Comparison of ENCODE assay signal across 25 mouse cellular contexts in genomic region chr1:184897350-184897749, GRCm38 (mm10). TPM values are rescaled to one million over a fixed set of nuclear protein-coding genes. Genes with fewer than 3 reads are reported as not detected.
DNase-seq lines count a peak whose midpoint lies in the region; ATAC-seq and TF ChIP-seq lines count a peak whose summit lies in the region.
"Had no signal": no experiment of that assay in that cellular context is flagged by ENCODE, and none has a peak within 500 bp of the region (broad histone marks: within the 10 kb centered on the region; RNA-seq: fewer than 3 reads in every experiment).

No protein-coding gene starts in this region.

- no peaks in the 10 kb centered on the region; the same call in 1 of the 2 replicates for H3K36me3 ChIP-seq in forebrain, embryonic 11.5 days (ENCODE audit: control insufficient read depth, insufficient read depth, low read length)
- H3K36me3 ChIP-seq in forebrain, embryonic 12.5 days (replicated peaks) = peaks cover 32% of the 10 kb centered on the region
- peaks cover 4% of the 10 kb centered on the region; the same call in 1 of the 2 replicates for H3K36me3 ChIP-seq in kidney, embryonic 16.5 days (ENCODE audit: insufficient read depth, low read length)
- H3K36me3 ChIP-seq in ES-E14 (ENCODE audit: control insufficient read depth, insufficient read depth, low read length, poor library complexity, severe bottlenecking) = no peaks in the 10 kb centered on the region
- peaks cover 22% of the 10 kb centered on the region for H3K36me3 ChIP-seq in embryonic facial prominence, embryonic 14.5 days (ENCODE audit: control insufficient read depth, insufficient read depth, low read length)

- no peak for ATAC-seq in forebrain, embryonic 11.5 days (replicated peaks; ENCODE audit: low FRiP score)
- ATAC-seq in forebrain, embryonic 12.5 days (ENCODE audit: low FRiP score) = no peak
- ATAC-seq in kidney, embryonic 16.5 days (ENCODE audit: low FRiP score, low TSS enrichment) = no peak
- ATAC-seq in embryonic facial prominence, embryonic 14.5 days (ENCODE audit: low read depth) = no peak
- ATAC-seq: forebrain, embryonic 16.5 days; intestine, embryonic 15.5 days had no signal

- H3K4me2 ChIP-seq in forebrain, embryonic 11.5 days (ENCODE audit: low read depth, low read length, severe bottlenecking) = no peak overlapping the region
- H3K4me2 ChIP-seq in forebrain, embryonic 12.5 days = no peak overlapping the region
- 0 out of 2 replicates have a peak overlapping the region, but pooled peaks have one; percentile 3 for H3K4me2 ChIP-seq in kidney, embryonic 16.5 days (replicated peaks; ENCODE audit: low read depth, low read length)
- H3K4me2 ChIP-seq in embryonic facial prominence, embryonic 14.5 days (ENCODE audit: low read depth, low read length) = no peak overlapping the region
- H3K4me2 ChIP-seq: embryonic facial prominence, embryonic 15.5 days; hindbrain, embryonic 14.5 days; intestine, embryonic 15.5 days had no signal

- H3K9me3 ChIP-seq in forebrain, embryonic 11.5 days (ENCODE audit: control insufficient read depth, low read length) = no peaks in the 10 kb centered on the region
- H3K9me3 ChIP-seq in forebrain, embryonic 12.5 days = no peaks in the 10 kb centered on the region
- no peaks in the 10 kb centered on the region for H3K9me3 ChIP-seq in kidney, embryonic 16.5 days (ENCODE audit: low read length)
- no peaks in the 10 kb centered on the region for H3K9me3 ChIP-seq in ES-E14 (ENCODE audit: control insufficient read depth, insufficient read depth, low read depth, low read length)
- no peaks in the 10 kb centered on the region for H3K9me3 ChIP-seq in embryonic facial prominence, embryonic 14.5 days (ENCODE audit: control insufficient read depth, low read length)
- H3K9me3 ChIP-seq: embryonic facial prominence, embryonic 15.5 days; forebrain, embryonic 10.5 days; heart, embryonic 10.5 days; intestine, embryonic 15.5 days had no signal

- H3K27me3 ChIP-seq in forebrain, embryonic 11.5 days (ENCODE audit: control insufficient read depth, insufficient read depth, low read length) = no peaks in the 10 kb centered on the region
- H3K27me3 ChIP-seq in forebrain, embryonic 12.5 days = no peaks in the 10 kb centered on the region
- no peaks in the 10 kb centered on the region for H3K27me3 ChIP-seq in kidney, embryonic 16.5 days (ENCODE audit: insufficient read depth, low read length)
- no peaks in the 10 kb centered on the region for H3K27me3 ChIP-seq in embryonic facial prominence, embryonic 14.5 days (replicated peaks; ENCODE audit: control insufficient read depth, insufficient read depth, low read length)
- H3K27me3 ChIP-seq: CH12.LX; embryonic facial prominence, embryonic 15.5 days; intestine, embryonic 15.5 days had no signal

- no peaks in the 10 kb centered on the region for H3K4me1 ChIP-seq in forebrain, embryonic 11.5 days (replicated peaks; ENCODE audit: control insufficient read depth, insufficient read depth, low read length)
- no peaks in the 10 kb centered on the region for H3K4me1 ChIP-seq in forebrain, embryonic 12.5 days
- H3K4me1 ChIP-seq in kidney, embryonic 16.5 days (ENCODE audit: insufficient read depth, low read length) = no peaks in the 10 kb centered on the region
- H3K4me1 ChIP-seq in ES-E14 (ENCODE audit: control insufficient read depth in 2 of 2, insufficient read depth in 2 of 2, low read length in 2 of 2, poor library complexity in 1 of 2) = no peaks in the 10 kb centered on the region; a peak in 1 of 4 replicates
- no peaks in the 10 kb centered on the region for H3K4me1 ChIP-seq in embryonic facial prominence, embryonic 14.5 days (ENCODE audit: control insufficient read depth, insufficient read depth, low read length)
- H3K4me1 ChIP-seq: intestine, embryonic 15.5 days had no signal

- peak; percentile 37 for DNase-seq in forebrain, embryonic 11.5 days (ENCODE audit: low spot score)
- DNase-seq in kidney, adult 18-20 months = no peak
- no peak for DNase-seq in ES-E14 (ENCODE audit: low read depth, low spot score)
- DNase-seq in embryonic facial prominence, embryonic 14.5 days (ENCODE audit: low spot score) = peak; percentile 20
- DNase-seq in layer of hippocampus, adult 9-10 months (ENCODE audit: low spot score) = no peak
- no peak for DNase-seq in heart, postnatal 4 days
- DNase-seq: adrenal gland, postnatal 10 days; cerebellum, adult 11 months; cerebellum, adult 8-10 months; cerebellum, postnatal 14 days; heart, adult 18-20 months; heart, postnatal 10 days; kidney, adult 2 months had no signal

- no peak overlapping the region for H3K9ac ChIP-seq in forebrain, embryonic 11.5 days (ENCODE audit: low read length)
- no peak overlapping the region for H3K9ac ChIP-seq in forebrain, embryonic 12.5 days
- no peak overlapping the region for H3K9ac ChIP-seq in kidney, embryonic 16.5 days (replicated peaks; ENCODE audit: low read length)
- H3K9ac ChIP-seq in ES-E14 (ENCODE audit: insufficient read depth, low read depth, low read length, poor library complexity, severe bottlenecking) = 0 out of 2 replicates have a peak overlapping the region, but pooled peaks have one; percentile 1
- no peak overlapping the region for H3K9ac ChIP-seq in embryonic facial prominence, embryonic 14.5 days (ENCODE audit: low read depth, low read length)
- H3K9ac ChIP-seq: embryonic facial prominence, embryonic 15.5 days; hindbrain, embryonic 14.5 days; intestine, embryonic 15.5 days had no signal

- no peak overlapping the region for H3K27ac ChIP-seq in forebrain, embryonic 11.5 days (ENCODE audit: low read depth, low read length)
- no peak overlapping the region for H3K27ac ChIP-seq in forebrain, embryonic 12.5 days
- H3K27ac ChIP-seq in kidney, embryonic 16.5 days (ENCODE audit: low read length) = no peak overlapping the region
- H3K27ac ChIP-seq in ES-E14 (ENCODE audit: insufficient read depth, low read depth, low read length, poor library complexity, severe bottlenecking) = no peak overlapping the region
- H3K27ac ChIP-seq in embryonic facial prominence, embryonic 14.5 days (replicated peaks; ENCODE audit: low read depth, low read length) = no peak overlapping the region
- H3K27ac ChIP-seq: embryonic facial prominence, embryonic 15.5 days; forebrain, embryonic 10.5 days; heart, embryonic 10.5 days; hindbrain, embryonic 14.5 days; intestine, embryonic 15.5 days had no signal

- in situ Hi-C loops in ES-E14 (cut with MboI; ENCODE audit: low sequenced_read_pairs in 2 of 2, unreplicated experiment in 2 of 2) = no loop called here

- H3K4me3 ChIP-seq in forebrain, embryonic 11.5 days (ENCODE audit: low read depth, low read length) = no peak overlapping the region
- H3K4me3 ChIP-seq in forebrain, embryonic 12.5 days (replicated peaks) = no peak overlapping the region
- no peak overlapping the region for H3K4me3 ChIP-seq in kidney, embryonic 16.5 days (ENCODE audit: low read length)
- H3K4me3 ChIP-seq in ES-E14 (ENCODE audit: insufficient read depth in 1 of 2, low read depth in 1 of 2, low read length in 2 of 2, poor library complexity in 1 of 2, severe bottlenecking in 1 of 2) = no peak overlapping the region; a peak in 1 of 4 replicates
- no peak overlapping the region for H3K4me3 ChIP-seq in embryonic facial prominence, embryonic 14.5 days (ENCODE audit: low read depth, low read length)
- H3K4me3 ChIP-seq: embryonic facial prominence, embryonic 15.5 days; erythroblast, embryonic 14.5 days; forebrain, embryonic 10.5 days; heart, embryonic 10.5 days; intestine, embryonic 15.5 days had no signal

- 83% methylated on average over 16 of the region's 16 CpGs for WGBS in forebrain, embryonic 11.5 days
- 86% methylated on average over 16 of the region's 16 CpGs for WGBS in forebrain, embryonic 12.5 days
- WGBS in kidney, embryonic 16.5 days = 52% methylated on average over 16 of the region's 16 CpGs
- 49% methylated on average over 16 of the region's 16 CpGs for WGBS in embryonic facial prominence, embryonic 14.5 days

TF ChIP-seq in ES-E14, 5 proteins besides CTCF, POLR2A, EP300 and RAD21:
- TF ChIP-seq ZC3H11A (IDR thresholded peaks at IDR 0.05; ENCODE audit: borderline replicate concordance, low read depth, low read length) (no peak), CHD2 (IDR thresholded peaks at IDR 0.05; ENCODE audit: low read depth, low read length) (no peak), ZNF384 (IDR thresholded peaks at IDR 0.05; ENCODE audit: low read depth, low read length) (no peak), MAFK (IDR thresholded peaks at IDR 0.05; ENCODE audit: insufficient read depth, low read depth, low read length) (no peak), HCFC1 (IDR thresholded peaks at IDR 0.05; ENCODE audit: borderline replicate concordance, insufficient read depth, low read length) (no peak)

RNA-seq across cellular contexts. Expression of gene C130074G19Rik, which starts 14.3 kb away (rescaled TPM):
- 0.48 and 0.53 TPM in 2 replicates for polyA plus RNA-seq in forebrain, embryonic 11.5 days (2014; fragmentation: Nextera tagmentation; extraction: Ambion mirVana)
- 0.74 and 0.91 TPM in 2 replicates for polyA plus RNA-seq in forebrain, embryonic 12.5 days (2016; fragmentation: Nextera tagmentation; extraction: Ambion mirVana)
- 3.1 and 3.9 TPM in 2 replicates for polyA plus RNA-seq in kidney, embryonic 16.5 days (2015; fragmentation: Nextera tagmentation; extraction: Ambion mirVana)
- 1.4 and 1.6 TPM in 2 replicates for total RNA-seq in ES-E14 (2012; rRNA removed)
- 2.3 and 2.7 TPM in 2 replicates for polyA plus RNA-seq in embryonic facial prominence, embryonic 14.5 days (2014; fragmentation: Nextera tagmentation; extraction: Ambion mirVana)
- total RNA-seq in heart, postnatal 4 days (2021) = 10 to 100 TPM; 23.0 to 23.6 TPM
- total RNA-seq: CH12.LX; common myeloid progenitor, adult 5-6 weeks; MEL had no signal

RNA-seq across cellular contexts. Expression of gene Marc2, which starts 51.1 kb away (rescaled TPM):
- polyA plus RNA-seq in forebrain, embryonic 11.5 days (2014; fragmentation: Nextera tagmentation; extraction: Ambion mirVana) = 89.7 and 96.4 TPM in 2 replicates
- polyA plus RNA-seq in forebrain, embryonic 12.5 days (2016; fragmentation: Nextera tagmentation; extraction: Ambion mirVana) = 89.0 and 98.1 TPM in 2 replicates
- 196 and 228 TPM in 2 replicates for polyA plus RNA-seq in kidney, embryonic 16.5 days (2015; fragmentation: Nextera tagmentation; extraction: Ambion mirVana)
- 58.1 and 76.4 TPM in 2 replicates for total RNA-seq in ES-E14 (2012; rRNA removed)
- polyA plus RNA-seq in embryonic facial prominence, embryonic 14.5 days (2014; fragmentation: Nextera tagmentation; extraction: Ambion mirVana) = 212 and 218 TPM in 2 replicates
- 100 to 1,000 TPM; 167 to 178 TPM for total RNA-seq in heart, postnatal 4 days (2021)

Comparison
In these comparisons a context has a peak if more than half of its experiments do, and no peak if none do; other contexts are left out.
1. DNase-seq: peak in forebrain, embryonic 11.5 days (single experiment) and embryonic facial prominence, embryonic 14.5 days (single experiment); none in kidney, adult 18-20 months (single experiment), ES-E14 (single experiment), layer of hippocampus, adult 9-10 months (single experiment) and heart, postnatal 4 days (single experiment).